Mouse (Mus musculus) limb, embryonic 10.5 days (tissue): Measurements from ENCODE around the gene Fgfr2. TPM values are rescaled to one million over a fixed set of nuclear protein-coding genes. Genes with fewer than 3 reads are reported as not detected.
A peak's percentile ranks its signal among the peaks of the same experiment; 100 is the strongest.

ENCODE experiments used
- DNase-seq: peaks from one replicate; pipeline ENCODE4 v3.0.0-alpha.2; 2017; ENCODE audit warnings: low spot score
- H3K27ac ChIP-seq: fragments of 300-500 bp; sonication (generic); 2 replicates; pipeline ENCODE4 v1.5.1; 2016; ENCODE audit warnings: mild to moderate bottlenecking
- H3K27me3 ChIP-seq: fragments of 300-500 bp; sonication (generic); 2 replicates; pipeline ENCODE4 v1.6.1; 2016; ENCODE audit warnings: low read depth, mild to moderate bottlenecking; ENCODE audit not compliant: poor library complexity, severe bottlenecking
- H3K36me3 ChIP-seq: fragments of 300-500 bp; sonication (generic); 2 replicates; pipeline ENCODE4 v1.6.1; 2016; ENCODE audit warnings: mild to moderate bottlenecking, moderate library complexity
- H3K4me1 ChIP-seq: fragments of 300-500 bp; sonication (generic); 2 replicates; pipeline ENCODE4 v1.6.1; 2016
- H3K4me3 ChIP-seq: fragments of 300-500 bp; sonication (generic); 2 replicates; pipeline ENCODE4 v1.5.1; 2016; ENCODE audit warnings: mild to moderate bottlenecking, moderate library complexity
- H3K9me3 ChIP-seq: fragments of 300-500 bp; sonication (generic); replicated peaks from 2 replicates; pipeline ENCODE4 v1.6.1; 2016; ENCODE audit warnings: mild to moderate bottlenecking
- WGBS: fragments of 180-500 bp; shearing (Covaris S2); methylation state at CpG from one replicate; pipeline ENCODE4 v1.1.7; 2016; 5-methylcytosine and 5-hydroxymethylcytosine counted together
- polyA plus RNA-seq: library from polyadenylated mRNA; unstranded; fragments of >200 nt; fragmentation: Nextera tagmentation; extraction: Ambion mirVana; gene quantifications from 2 replicates; pipeline ENCODE4 v1.2.1, GENCODE M21; 2016

Gene Fgfr2
- polyA plus RNA-seq, 1 experiment from 2014 or later, result 64.4 TPM

DNA sequence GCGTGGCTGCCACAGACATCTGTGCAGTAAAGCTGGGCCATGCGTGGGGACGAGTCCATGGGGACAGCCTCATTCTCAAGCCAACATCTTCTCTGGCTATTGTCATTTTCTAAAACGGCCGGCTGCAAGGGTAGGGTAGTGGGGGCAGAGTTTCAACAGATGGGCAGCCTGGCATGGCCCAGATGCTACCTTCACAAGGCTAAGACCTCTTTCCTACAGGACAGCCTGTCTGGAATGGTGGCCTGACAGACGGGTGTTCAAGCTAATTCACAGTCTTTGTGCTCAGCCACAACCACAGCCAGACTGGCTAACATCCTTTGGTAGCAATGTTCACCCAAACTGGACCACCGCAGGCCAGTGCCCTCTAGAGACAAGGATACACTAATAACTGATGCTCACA lies 392.6 kb downstream of the Fgfr2 start:
- Histone ChIP-seq H3K9me3 (no peaks in the 10 kb centered on the region), H3K4me1 (peaks cover 15% of the 10 kb centered on the region), H3K27ac (no peak overlapping the region), H3K27me3 (no peaks in the 10 kb centered on the region), H3K4me3 (no peak overlapping the region), H3K36me3 (peaks cover 31% of the 10 kb centered on the region)
- WGBS, result 91% methylated on average over 7 of the region's 7 CpGs
- no peak for DNase-seq

DNA sequence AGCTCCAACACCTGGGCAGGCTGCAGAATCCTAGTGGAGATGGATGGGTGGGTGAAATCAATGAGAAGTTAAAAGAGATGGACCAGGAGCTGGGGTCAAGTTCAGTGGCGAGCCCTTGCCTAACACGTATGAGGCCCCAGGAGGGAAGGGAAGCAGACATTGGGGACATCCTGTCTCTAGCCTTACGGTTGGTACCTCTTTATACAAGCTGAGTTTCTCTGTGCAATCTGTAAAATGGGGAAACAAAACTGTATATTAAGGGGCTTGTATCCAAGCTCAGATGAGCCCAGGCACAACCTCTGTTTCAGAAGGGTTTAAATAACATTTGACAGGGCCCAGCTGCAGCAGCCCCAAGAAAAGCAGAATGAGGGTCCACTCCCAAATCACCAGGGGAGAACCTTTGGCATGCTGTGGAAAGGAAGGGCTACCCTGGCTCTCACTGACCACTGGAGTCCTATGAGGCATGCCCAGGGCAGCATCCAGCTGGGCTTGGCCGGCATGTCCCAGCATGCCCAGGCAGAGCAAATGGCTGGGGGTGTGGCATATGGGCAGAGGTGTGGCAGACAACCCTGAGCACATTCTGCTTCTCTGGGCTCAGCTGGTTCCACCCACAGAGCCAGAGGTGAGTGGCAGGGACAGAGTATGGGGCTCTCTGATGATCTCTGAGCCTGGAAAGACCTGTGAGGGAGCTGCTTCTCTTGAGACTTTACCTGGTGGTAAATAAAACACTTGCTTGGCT lies 393.9 kb downstream of the Fgfr2 start:
- Histone ChIP-seq H3K9me3 (no peaks in the 10 kb centered on the region), H3K27me3 (no peaks in the 10 kb centered on the region), H3K4me3 (no peak overlapping the region), H3K4me1 (peaks cover 11% of the 10 kb centered on the region), H3K36me3 (peaks cover 35% of the 10 kb centered on the region), H3K27ac (0 out of 2 replicates have a peak overlapping the region, but pooled peaks have one; percentile 42)
- DNase-seq, result no peak
- WGBS, result 72% methylated on average over 4 of the region's 4 CpGs

DNA sequence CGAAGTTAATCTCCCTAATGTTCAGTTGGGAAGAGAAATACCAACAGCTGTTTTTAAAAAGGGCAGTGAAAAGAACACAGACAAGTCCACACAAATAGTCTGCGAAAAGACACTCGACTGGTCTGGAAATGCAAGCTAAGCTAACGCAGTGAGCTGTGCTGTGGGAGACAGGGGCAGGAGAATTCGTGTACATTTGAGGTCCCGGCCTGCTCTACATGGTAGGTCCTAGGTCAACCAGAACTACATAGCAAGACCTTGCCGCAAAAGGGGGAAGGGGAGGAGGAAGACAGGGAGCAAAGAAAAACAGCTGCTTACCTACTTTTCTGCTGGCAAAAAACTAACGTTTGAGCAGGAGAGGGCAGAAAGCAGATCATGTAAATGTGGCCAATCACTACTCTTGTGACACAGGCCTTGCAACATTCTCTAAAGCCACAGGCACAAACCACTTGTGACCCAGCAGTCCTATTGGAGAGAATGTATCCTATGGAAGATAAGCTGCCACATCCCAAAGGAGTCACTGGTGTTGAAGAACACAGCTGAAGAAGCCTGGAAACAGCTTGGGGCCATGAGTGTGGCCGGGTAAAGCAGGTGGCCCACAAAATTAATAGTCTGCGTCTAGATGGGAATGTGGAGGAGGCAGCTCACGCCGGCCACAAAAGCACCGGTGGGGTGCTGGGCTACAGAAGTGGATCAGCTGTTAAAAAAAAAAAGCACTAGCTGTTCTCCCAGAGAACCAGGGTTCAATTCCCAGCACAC lies 396.9 kb downstream of the Fgfr2 start:
- Histone ChIP-seq H3K4me3 (no peak overlapping the region), H3K9me3 (no peaks in the 10 kb centered on the region), H3K36me3 (peaks cover 32% of the 10 kb centered on the region), H3K27me3 (no peaks in the 10 kb centered on the region), H3K27ac (no peak overlapping the region), H3K4me1 (peaks cover 5% of the 10 kb centered on the region; the same call in 1 of the 2 replicates)
- WGBS, result 88% methylated on average over 13 of the region's 13 CpGs
- no peak for DNase-seq

DNA sequence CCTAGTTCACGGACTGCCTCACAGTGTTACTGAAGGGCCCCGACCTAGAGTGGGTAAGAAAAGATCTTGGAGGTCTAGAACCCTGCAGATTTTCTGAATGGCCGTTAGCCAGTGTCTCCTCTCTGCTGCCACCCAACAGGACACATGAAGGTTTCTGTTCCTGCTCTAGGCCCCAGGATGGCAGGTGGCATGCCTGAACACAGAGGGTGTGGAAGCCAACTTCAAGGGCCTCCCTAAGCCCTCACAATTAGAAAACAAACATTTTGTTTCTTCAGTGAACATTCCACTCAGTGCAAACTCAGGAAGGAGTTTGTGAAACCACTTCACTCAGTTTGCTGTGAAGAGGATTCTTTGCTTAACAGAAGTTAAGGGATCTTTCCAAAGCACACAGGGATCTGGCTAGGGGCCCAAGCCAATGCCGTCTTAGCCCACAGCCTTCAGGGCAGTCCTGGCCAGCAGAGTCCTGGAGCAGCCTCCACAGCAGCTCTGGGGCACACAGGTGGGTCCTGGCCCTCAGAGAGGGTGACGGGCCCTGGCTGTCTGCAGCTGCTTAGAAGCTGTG lies 398.6 kb downstream of the Fgfr2 start:
- WGBS, result 90% methylated on average over 5 of the region's 5 CpGs
- Histone ChIP-seq H3K9me3 (no peaks in the 10 kb centered on the region), H3K36me3 (peaks cover 31% of the 10 kb centered on the region), H3K27ac (no peak overlapping the region; the same call in 1 of the 2 replicates), H3K27me3 (no peaks in the 10 kb centered on the region), H3K4me1 (0 out of 2 replicates have a peak, but pooled peaks cover 5% of the 10 kb centered on the region), H3K4me3 (no peak overlapping the region)
- no peak for DNase-seq

DNA sequence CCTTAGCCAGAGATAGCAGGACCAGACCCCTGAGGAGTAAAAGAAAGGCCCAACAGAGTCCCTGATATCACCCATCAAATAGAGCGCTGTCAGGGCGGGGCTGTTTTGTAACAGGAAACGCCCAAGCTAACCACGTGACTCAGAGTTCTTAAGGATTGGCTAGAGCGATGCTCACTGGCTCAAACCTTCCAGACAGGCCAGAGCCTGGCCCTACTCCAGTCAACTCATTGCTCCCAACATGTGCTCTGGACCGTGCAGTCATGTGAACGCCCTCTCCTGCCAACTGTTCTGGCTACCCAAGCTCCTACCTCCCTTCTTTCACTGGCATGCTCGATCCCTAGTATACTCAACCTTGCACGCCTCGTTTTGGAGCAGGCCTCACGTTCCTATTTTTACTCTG lies 399.2 kb downstream of the Fgfr2 start:
- peaks cover 24% of the 10 kb centered on the region for H3K36me3 ChIP-seq
- no peak overlapping the region; the same call in 1 of the 2 replicates for H3K27ac ChIP-seq
- 88% methylated on average over 11 of the region's 11 CpGs for WGBS
- DNase-seq, result no peak
- no peak overlapping the region for H3K4me3 ChIP-seq
- H3K27me3 ChIP-seq, result no peaks in the 10 kb centered on the region
- H3K9me3 ChIP-seq, result no peaks in the 10 kb centered on the region
- H3K4me1 ChIP-seq, result 0 out of 2 replicates have a peak, but pooled peaks cover 5% of the 10 kb centered on the region

DNA sequence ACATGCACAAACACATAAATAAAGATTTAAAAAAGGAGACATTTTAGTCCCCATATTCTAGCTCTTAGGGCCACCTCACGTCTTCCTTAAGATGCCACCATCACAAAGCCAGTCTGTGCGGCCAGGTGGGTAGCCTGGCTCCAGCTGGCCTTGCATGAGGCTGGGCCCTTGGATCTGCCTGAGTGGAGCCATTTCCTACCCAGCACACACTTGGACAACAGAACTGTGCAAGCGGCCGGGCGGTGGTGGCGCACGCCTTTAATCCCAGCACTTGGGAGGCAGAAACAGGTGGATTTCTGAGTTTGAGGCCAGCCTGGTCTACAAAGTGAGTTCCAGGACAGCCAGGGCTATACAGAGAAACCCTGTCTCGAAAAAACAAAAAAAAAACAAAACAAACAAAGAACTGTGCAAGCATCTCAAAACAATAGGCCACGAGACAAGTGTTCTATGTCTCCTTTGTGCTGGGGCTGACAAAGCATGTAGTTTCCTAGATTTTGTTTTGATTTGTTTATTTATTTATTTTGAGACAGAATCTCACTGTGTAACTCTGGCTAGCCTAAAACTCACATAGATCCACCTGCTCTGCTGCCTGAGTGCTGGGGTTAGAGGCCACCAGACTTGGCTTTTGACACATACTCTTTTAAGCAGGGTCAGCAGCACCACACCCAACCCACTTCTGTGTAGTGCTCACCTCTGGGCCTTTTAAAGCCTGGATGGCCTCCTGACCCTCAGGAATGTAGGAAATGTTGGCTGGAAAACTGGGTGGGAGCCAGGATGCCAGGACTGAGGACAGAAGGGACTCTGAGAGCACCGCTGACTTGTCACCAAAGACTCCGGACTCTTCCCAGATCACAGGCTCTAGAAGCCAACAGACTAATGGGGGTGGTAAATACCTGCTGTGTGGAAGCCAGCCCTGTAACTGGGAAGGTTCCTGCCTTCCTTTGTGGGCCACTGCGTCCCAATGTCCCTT lies 400.5 kb downstream of the Fgfr2 start:
- Histone ChIP-seq H3K27ac (no peak overlapping the region), H3K27me3 (no peaks in the 10 kb centered on the region), H3K4me1 (0 out of 2 replicates have a peak, but pooled peaks cover 5% of the 10 kb centered on the region), H3K9me3 (no peaks in the 10 kb centered on the region), H3K4me3 (no peak overlapping the region), H3K36me3 (peaks cover 17% of the 10 kb centered on the region)
- no peak for DNase-seq
- WGBS, result 93% methylated on average over 12 of the region's 12 CpGs

DNA sequence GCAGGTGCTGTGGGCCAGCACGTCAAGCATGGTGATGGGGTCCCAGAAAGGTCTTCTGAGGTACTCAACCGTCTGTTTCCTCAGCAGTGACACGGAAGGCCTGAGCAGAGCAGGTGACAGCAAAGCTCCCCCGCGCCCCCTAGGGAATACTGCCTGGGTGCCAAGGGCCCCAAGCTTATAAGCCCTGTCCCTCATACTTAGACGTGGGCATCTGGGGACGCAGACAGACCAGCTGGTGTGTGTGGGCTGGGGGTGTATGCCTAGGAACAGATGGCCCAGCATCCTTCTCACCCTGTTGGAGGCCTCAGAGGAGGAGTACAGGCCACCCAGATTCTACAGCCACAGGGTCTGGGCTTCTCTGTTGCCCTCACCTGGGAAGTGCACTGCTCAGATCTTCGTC lies 402.6 kb downstream of the Fgfr2 start:
- Histone ChIP-seq H3K4me3 (no peak overlapping the region), H3K36me3 (peaks cover 22% of the 10 kb centered on the region), H3K27me3 (no peaks in the 10 kb centered on the region), H3K4me1 (0 out of 2 replicates have a peak, but pooled peaks cover 7% of the 10 kb centered on the region), H3K27ac (0 out of 2 replicates have a peak overlapping the region, but pooled peaks have one; percentile 1), H3K9me3 (no peaks in the 10 kb centered on the region)
- no peak for DNase-seq
- WGBS, result 84% methylated on average over 8 of the region's 8 CpGs

DNA sequence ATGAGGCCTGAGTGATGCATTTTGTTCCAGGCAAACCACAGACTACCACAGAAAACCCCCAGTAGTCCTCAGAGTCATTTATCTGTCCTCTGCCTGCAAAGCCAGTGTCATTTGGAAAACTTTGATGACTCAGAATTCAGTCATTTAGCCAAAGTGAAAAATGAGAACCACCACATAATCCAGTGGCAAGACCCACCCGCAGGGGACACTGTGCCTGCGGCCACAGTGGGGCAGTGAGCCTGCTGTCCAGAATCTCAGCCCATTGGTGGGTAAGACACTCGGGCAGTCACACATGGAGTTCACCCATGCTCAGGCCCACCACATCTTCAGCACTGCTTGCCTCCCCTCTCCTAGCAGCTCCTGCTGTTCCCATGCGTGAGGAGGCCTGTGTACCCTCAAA lies 403.6 kb downstream of the Fgfr2 start:
- Histone ChIP-seq H3K27ac (no peak overlapping the region), H3K36me3 (peaks cover 27% of the 10 kb centered on the region), H3K27me3 (no peaks in the 10 kb centered on the region), H3K4me3 (no peak overlapping the region), H3K4me1 (peaks cover 16% of the 10 kb centered on the region), H3K9me3 (no peaks in the 10 kb centered on the region)
- no peak for DNase-seq
- 91% methylated on average over 4 of the region's 4 CpGs for WGBS

DNA sequence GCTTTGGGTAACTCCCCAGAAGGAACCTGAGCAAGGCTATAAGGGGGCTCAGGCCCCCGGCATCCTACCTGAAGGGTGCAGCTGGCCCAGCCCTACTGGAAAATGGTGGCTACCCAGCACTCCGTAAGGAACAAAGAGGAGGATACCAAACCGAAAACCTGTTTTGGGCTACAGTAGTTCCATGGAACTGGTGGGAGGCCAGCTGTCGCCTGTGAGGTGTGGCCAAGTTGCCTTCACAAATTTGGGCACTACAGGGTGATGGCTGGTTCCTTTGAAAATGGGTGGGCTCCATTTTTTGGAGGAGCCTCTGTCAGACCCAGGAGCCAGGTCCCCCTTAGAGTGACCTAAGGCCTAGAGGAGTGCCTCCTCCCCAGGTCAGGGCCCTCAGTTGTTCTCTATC lies 407.9 kb downstream of the Fgfr2 start:
- Histone ChIP-seq H3K36me3 (peaks cover 38% of the 10 kb centered on the region), H3K4me1 (peaks cover 40% of the 10 kb centered on the region), H3K27me3 (no peaks in the 10 kb centered on the region), H3K27ac (0 out of 2 replicates have a peak overlapping the region, but pooled peaks have one; percentile 0), H3K9me3 (no peaks in the 10 kb centered on the region), H3K4me3 (no peak overlapping the region)
- DNase-seq, result no peak
- WGBS, result 94% methylated on average over 4 of the region's 4 CpGs

DNA sequence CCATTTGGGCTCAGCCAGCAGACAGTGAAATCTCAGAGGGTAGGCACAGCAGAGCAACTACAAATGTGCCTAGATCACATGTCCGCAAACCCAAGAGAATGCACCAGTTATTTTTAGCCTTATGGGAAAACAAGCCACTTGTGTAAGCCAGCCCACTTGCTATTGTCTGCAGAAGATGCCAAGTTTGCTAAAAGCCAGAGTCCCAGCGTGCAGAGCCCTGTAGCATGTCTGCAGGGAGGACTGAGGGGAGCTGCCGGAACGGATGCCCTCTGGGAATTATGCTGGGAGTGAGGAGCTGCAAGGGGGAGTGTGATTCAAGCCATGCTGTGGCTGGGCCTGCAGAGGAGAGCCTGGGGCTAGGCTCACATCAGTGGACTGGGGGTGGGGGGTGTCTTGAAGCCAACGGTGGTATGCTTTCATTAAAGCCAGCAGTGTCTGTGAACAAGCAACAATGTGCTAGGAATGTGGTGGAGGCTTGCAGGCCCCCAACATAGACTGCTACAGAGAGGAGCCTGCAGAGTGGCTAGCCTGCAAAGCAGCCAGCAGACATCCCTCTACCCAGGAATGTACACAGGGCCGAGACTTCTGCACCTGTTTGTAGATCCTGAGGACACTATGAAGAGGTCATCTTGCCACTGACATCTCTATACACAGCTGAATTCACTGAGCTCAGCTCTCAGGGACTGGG lies 408.8 kb downstream of the Fgfr2 start:
- DNase-seq, result no peak
- H3K4me1 ChIP-seq, result peaks cover 40% of the 10 kb centered on the region
- H3K36me3 ChIP-seq, result peaks cover 34% of the 10 kb centered on the region
- H3K27me3 ChIP-seq, result no peaks in the 10 kb centered on the region
- WGBS, result 64% methylated on average over 6 of the region's 6 CpGs
- H3K4me3 ChIP-seq, result no peak overlapping the region
- 0 out of 2 replicates have a peak overlapping the region, but pooled peaks have one; percentile 62 for H3K27ac ChIP-seq
- H3K9me3 ChIP-seq, result no peaks in the 10 kb centered on the region

DNA sequence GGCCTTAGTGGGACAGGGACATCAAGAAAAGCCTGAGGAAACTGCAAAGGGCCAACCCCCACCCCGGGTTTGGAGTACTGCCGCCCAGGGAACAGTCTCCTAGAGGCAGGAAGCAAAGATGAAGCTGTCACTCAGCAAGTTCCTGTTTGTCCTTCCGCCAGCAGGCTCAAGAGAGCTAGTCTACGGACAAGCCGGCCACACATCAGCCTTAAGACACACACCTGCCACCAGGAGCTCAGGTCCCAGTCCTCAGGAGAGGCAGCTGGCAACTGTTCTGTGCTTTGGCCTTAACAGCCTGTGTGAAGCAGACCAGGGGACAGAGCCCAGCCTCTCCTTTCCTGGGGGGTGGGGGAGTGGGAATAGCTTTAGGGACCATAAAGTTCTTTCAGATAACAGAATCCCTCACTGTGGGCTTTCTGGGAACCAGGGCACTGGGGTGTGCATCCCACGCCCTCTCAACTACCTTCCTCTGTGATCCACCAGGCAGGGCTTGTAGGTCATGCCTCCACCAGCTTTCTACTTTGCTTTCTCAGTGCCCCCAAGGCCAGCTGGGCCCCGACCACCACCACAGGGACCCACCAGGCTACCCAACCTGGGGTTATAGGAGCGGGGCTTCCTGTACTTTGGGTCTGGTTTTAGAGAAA lies 409.5 kb downstream of the Fgfr2 start:
- H3K4me1 ChIP-seq, result peaks cover 40% of the 10 kb centered on the region
- H3K27ac ChIP-seq, result peak overlapping the region; percentile 62
- no peaks in the 10 kb centered on the region for H3K27me3 ChIP-seq
- no peak for DNase-seq
- H3K9me3 ChIP-seq, result no peaks in the 10 kb centered on the region
- H3K4me3 ChIP-seq, result no peak overlapping the region
- WGBS, result 77% methylated on average over 8 of the region's 8 CpGs
- peaks cover 34% of the 10 kb centered on the region for H3K36me3 ChIP-seq
